Mouse (Mus musculus): Measurements from ENCODE around the gene Krtap9-5. TPM values are rescaled to one million over a fixed set of nuclear protein-coding genes. Genes with fewer than 3 reads are reported as not detected.

The Krtap9-5 gene
- polyA plus RNA-seq, 1 experiment from 2014 or later: not detected

DNA sequence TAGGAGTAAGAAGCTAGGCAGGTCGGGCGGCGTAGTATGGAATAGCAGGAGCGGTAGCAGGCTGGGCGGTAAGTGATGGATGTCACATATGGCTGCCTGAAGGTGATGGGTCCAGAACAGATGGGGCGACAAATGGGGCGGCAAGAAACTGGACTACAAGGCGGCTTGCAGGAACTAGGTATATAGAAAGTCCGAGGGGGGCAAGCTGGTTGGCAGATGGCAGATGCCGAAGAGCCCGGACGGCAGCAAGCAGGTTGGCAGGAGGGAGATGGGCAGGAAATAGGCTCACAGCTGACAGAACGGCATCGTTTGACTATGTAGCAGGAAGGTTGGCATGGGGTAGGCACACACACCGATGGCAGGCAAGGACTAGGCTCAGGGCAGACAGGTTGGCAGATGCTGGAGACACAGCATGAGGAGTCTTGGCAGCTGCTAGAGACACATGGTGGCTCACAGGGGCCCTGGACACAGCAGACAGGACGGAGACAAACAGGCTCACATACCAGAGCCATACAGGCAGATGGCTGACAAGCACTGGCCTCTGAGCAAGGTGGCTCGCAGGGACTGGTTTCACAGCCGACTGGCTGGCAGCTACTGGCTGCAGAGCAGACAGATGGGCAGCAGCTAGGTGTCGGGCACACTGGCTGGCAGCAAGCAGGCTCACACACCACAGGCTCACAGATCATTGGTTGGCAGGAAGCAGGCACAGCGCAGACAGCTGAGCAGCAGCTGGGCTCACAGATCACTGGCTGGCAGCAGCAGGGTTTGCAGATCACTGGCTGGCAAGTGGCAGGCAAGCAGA, 37.2 kb downstream of the Krtap9-5 start:
- no peaks in the 10 kb centered on the region for H3K4me1 ChIP-seq (ENCODE audit: insufficient read depth, low read length)
- no peaks in the 10 kb centered on the region for H3K9me3 ChIP-seq (ENCODE audit: low read length)
- no peaks in the 10 kb centered on the region for H3K27me3 ChIP-seq (ENCODE audit: insufficient read depth, low read length)
- no peak overlapping the region for H3K9ac ChIP-seq (replicated peaks; ENCODE audit: low read length)
- no peak overlapping the region for H3K4me2 ChIP-seq (replicated peaks; ENCODE audit: low read depth, low read length)
- no peak overlapping the region for H3K4me3 ChIP-seq (ENCODE audit: low read length)
- ATAC-seq (ENCODE audit: low FRiP score, low TSS enrichment): no peak
- no peak overlapping the region for H3K27ac ChIP-seq (ENCODE audit: low read length)
- WGBS: 75% methylated on average over 20 of the region's 20 CpGs
- no peaks in the 10 kb centered on the region for H3K36me3 ChIP-seq (ENCODE audit: insufficient read depth, low read length)

DNA sequence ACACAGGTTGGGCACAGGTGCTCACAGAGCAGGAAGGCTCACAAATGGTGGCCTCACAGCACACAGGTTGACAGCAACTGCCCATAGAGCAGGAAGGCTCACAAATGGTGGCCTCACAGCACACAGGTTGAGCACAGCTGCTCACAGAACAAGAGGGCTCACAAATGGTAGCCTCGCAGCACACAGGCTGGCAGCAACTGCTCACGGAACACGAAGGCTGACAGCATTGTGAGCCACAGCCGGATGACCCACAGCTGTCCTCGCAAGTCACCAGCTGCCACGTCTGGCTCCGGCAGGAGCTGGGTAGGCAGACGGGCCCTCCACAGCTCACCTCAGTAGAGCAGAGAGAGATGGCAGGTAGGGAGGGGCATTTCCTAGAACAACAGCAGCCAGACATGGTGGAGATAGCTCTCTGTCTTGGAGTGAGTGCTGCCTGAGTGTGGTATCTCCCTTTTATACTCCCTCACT, 37.9 kb downstream of the Krtap9-5 start, which contains the start of gene Krtap16-1:
Gene Krtap16-1 (minus strand): TSS at position 418 of the 468 bp plus-strand sequence.
- H3K36me3 ChIP-seq (ENCODE audit: insufficient read depth, low read length): no peaks in the 10 kb centered on the region
- no peak within 1 kb of the TSS for H3K27ac ChIP-seq (ENCODE audit: low read length)
- no peak within 1 kb of the TSS for H3K9ac ChIP-seq (replicated peaks; ENCODE audit: low read length)
- H3K4me3 ChIP-seq (ENCODE audit: low read length): no peak within 1 kb of the TSS
- WGBS: 66% methylated on average over 8 of the region's 8 CpGs
- ATAC-seq (ENCODE audit: low FRiP score, low TSS enrichment): no peak
- no peaks in the 10 kb centered on the region for H3K27me3 ChIP-seq (ENCODE audit: insufficient read depth, low read length)
- H3K9me3 ChIP-seq (ENCODE audit: low read length): no peaks in the 10 kb centered on the region
- H3K4me2 ChIP-seq (replicated peaks; ENCODE audit: low read depth, low read length): no peak within 1 kb of the TSS
- no peaks in the 10 kb centered on the region for H3K4me1 ChIP-seq (ENCODE audit: insufficient read depth, low read length)

DNA sequence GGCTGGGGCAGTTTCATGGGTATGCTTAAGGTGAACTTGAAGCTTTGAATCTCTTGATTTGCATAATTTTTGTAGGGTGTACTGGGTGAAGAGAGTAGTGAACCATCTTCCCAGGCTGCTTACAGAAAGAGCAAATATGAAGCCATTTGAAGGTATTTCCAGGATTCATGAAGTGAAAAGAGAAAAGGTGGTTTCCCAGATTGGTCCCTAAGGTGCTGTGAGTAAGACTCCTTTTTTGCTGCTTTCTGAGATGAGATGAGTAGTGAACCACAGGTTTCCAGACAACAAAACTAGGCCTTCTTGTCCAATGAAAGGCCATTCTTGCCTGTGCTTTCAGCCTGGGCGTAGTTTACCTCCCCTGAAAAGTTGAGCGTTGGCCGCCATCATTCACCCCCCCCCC, 40.3 kb downstream of the Krtap9-5 start:
- H3K4me3 ChIP-seq (ENCODE audit: low read length): no peak overlapping the region

DNA sequence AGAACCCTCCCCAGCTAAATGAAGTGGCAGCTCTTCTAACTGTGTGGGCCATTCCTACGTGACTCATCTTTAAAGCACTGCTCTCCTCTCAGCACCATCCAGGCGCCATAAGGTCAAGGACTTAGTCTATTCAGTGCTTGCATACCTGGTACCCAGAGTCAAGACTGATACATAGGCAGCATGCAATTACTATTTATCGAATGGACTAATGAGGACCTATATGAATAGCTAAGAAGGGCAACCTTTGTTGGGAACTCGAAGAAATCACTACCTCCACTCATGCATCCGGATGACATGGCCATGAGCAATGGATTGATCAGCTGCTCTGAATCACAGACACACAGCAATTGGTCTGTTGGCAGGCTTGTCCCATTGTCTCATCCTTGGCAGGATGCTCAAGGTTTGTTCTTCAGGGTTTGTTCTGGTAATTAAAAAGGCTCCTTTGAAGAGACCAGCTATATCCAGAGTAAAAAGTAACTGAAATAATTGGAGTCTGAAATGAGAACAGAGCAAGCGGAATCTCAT, 41.7 kb downstream of the Krtap9-5 start:
- Histone ChIP-seq H3K9ac (replicated peaks; ENCODE audit: low read length) (no peak overlapping the region), H3K4me3 (ENCODE audit: low read length) (no peak overlapping the region), H3K4me2 (replicated peaks; ENCODE audit: low read depth, low read length) (no peak overlapping the region), H3K27me3 (ENCODE audit: insufficient read depth, low read length) (peaks cover 9% of the 10 kb centered on the region), H3K4me1 (ENCODE audit: insufficient read depth, low read length) (peaks cover 7% of the 10 kb centered on the region; the same call in 1 of the 2 replicates), H3K27ac (ENCODE audit: low read length) (no peak overlapping the region), H3K9me3 (ENCODE audit: low read length) (no peaks in the 10 kb centered on the region), H3K36me3 (ENCODE audit: insufficient read depth, low read length) (no peaks in the 10 kb centered on the region)
- 83% methylated on average over 6 of the region's 6 CpGs for WGBS
- no peak for ATAC-seq (ENCODE audit: low FRiP score, low TSS enrichment)

More for the DNA sequence above, 40.3 kb downstream of the Krtap9-5 start:
- H3K4me2 ChIP-seq (replicated peaks; ENCODE audit: low read depth, low read length): no peak overlapping the region
- H3K27me3 ChIP-seq (ENCODE audit: insufficient read depth, low read length): no peaks in the 10 kb centered on the region; the same call in 1 of the 2 replicates
- no peaks in the 10 kb centered on the region for H3K36me3 ChIP-seq (ENCODE audit: insufficient read depth, low read length)
- H3K4me1 ChIP-seq (ENCODE audit: insufficient read depth, low read length): peaks cover 3% of the 10 kb centered on the region; the same call in 1 of the 2 replicates
- no peak for ATAC-seq (ENCODE audit: low FRiP score, low TSS enrichment)
- H3K27ac ChIP-seq (ENCODE audit: low read length): no peak overlapping the region
- WGBS: 93% methylated on average over 3 of the region's 3 CpGs
- no peak overlapping the region for H3K9ac ChIP-seq (replicated peaks; ENCODE audit: low read length)
- no peaks in the 10 kb centered on the region for H3K9me3 ChIP-seq (ENCODE audit: low read length)

DNA sequence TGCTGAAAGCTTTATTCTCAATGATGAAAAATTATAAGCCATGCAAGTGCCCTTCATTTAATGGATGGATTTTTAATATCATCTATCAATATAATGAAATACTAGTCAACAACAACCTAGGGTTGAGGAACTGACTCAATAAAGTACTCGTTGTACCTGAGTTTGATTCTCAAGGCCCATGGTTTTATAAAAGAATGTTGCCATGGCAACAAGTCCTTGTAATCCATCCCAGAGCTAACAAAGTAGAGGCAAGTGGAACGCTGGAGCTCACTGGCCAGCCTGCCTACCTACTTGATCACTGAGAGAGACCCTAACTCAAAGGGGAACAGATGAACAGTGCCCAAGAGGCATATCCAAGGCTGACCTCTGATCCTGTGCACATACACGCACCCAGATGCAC, 42.3 kb downstream of the Krtap9-5 start:
- no peak overlapping the region for H3K9ac ChIP-seq (replicated peaks; ENCODE audit: low read length)
- WGBS: 81% methylated on average over 3 of the region's 3 CpGs

DNA sequence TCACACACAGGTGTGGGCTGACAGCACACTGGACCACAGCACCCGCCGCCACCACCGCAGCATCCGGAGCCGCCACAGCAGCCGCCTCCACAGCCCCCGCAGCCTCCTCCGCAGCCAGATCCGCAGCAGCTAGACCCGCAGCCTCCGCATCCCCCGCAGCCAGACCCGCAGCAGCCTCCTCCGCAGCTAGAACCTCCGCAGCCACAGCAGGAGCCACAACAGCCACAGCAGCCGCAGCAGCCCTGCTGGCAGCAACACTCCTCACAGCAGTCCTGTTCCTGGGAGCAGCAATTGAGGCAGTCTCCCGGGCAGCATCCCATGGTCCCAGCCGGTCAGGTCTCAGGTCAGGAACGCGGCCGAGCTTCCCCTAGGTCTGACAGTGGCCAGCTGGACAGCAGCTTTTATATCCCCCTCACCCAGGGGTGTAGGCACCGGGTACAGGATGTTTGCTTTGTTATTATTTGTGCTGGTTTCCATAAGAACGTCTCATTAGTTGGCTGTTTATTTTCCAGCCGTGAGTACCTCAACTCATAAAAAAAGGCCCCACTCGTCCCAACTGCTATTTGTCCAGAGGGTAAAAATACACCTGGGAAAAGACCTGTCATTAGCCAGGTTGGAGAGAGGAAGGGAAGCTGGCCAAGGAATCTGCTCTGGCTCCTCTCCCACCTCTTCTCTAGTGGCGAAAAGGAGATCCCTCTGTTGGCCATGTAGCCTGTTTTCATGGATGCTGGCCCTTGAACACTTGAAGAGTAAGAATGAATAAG, 45.5 kb downstream of the Krtap9-5 start, which contains the start of gene Krtap17-1:
Gene Krtap17-1 (minus strand): TSS at position 375 of the 764 bp plus-strand sequence.
- H3K4me3 ChIP-seq (ENCODE audit: low read length): no peak within 1 kb of the TSS
- H3K27me3 ChIP-seq (ENCODE audit: insufficient read depth, low read length): peaks cover 14% of the 10 kb centered on the region
- H3K36me3 ChIP-seq (ENCODE audit: insufficient read depth, low read length): no peaks in the 10 kb centered on the region
- H3K27ac ChIP-seq (ENCODE audit: low read length): no peak within 1 kb of the TSS
- no peaks in the 10 kb centered on the region for H3K9me3 ChIP-seq (ENCODE audit: low read length)
- no peak within 1 kb of the TSS for H3K9ac ChIP-seq (replicated peaks; ENCODE audit: low read length)
- H3K4me2 ChIP-seq (replicated peaks; ENCODE audit: low read depth, low read length): peak within 1 kb of the TSS; percentile 20; the same call in 1 of the 2 replicates
- no peak for ATAC-seq (ENCODE audit: low FRiP score, low TSS enrichment)
- peaks cover 7% of the 10 kb centered on the region; the same call in 1 of the 2 replicates for H3K4me1 ChIP-seq (ENCODE audit: insufficient read depth, low read length)
- WGBS: 13% methylated on average over 26 of the region's 26 CpGs

More for the DNA sequence above, 42.3 kb downstream of the Krtap9-5 start:
- H3K4me3 ChIP-seq (ENCODE audit: low read length): no peak overlapping the region
- H3K4me2 ChIP-seq (replicated peaks; ENCODE audit: low read depth, low read length): no peak overlapping the region
- ATAC-seq (ENCODE audit: low FRiP score, low TSS enrichment): no peak
- H3K9me3 ChIP-seq (ENCODE audit: low read length): no peaks in the 10 kb centered on the region
- peaks cover 7% of the 10 kb centered on the region; the same call in 1 of the 2 replicates for H3K4me1 ChIP-seq (ENCODE audit: insufficient read depth, low read length)
- no peaks in the 10 kb centered on the region for H3K36me3 ChIP-seq (ENCODE audit: insufficient read depth, low read length)
- peaks cover 12% of the 10 kb centered on the region for H3K27me3 ChIP-seq (ENCODE audit: insufficient read depth, low read length)
- H3K27ac ChIP-seq (ENCODE audit: low read length): no peak overlapping the region

DNA sequence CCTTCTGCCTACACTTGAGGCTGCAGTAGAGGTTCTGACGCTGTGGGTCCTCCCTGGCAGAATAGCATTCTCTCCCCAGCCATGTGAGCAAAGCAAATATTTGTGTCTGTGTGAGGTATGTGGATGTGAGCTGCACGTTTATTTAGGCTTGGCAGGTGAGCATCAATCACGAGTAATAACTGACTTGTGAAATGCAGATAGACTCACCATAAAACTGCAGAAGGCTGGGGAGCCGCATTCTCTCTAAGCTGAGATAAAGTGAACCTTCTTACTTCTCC, 46.0 kb downstream of the Krtap9-5 start:
- no peak overlapping the region for H3K27ac ChIP-seq (ENCODE audit: low read length)
- peaks cover 7% of the 10 kb centered on the region; the same call in 1 of the 2 replicates for H3K4me1 ChIP-seq (ENCODE audit: insufficient read depth, low read length)
- H3K36me3 ChIP-seq (ENCODE audit: insufficient read depth, low read length): no peaks in the 10 kb centered on the region
- WGBS: 30% methylated on average over 4 of the region's 4 CpGs
- peaks cover 14% of the 10 kb centered on the region for H3K27me3 ChIP-seq (ENCODE audit: insufficient read depth, low read length)
- no peak overlapping the region for H3K4me3 ChIP-seq (ENCODE audit: low read length)
- H3K9ac ChIP-seq (replicated peaks; ENCODE audit: low read length): no peak overlapping the region
- no peak overlapping the region for H3K4me2 ChIP-seq (replicated peaks; ENCODE audit: low read depth, low read length)
- no peak for ATAC-seq (ENCODE audit: low FRiP score, low TSS enrichment)
- no peaks in the 10 kb centered on the region for H3K9me3 ChIP-seq (ENCODE audit: low read length)

DNA sequence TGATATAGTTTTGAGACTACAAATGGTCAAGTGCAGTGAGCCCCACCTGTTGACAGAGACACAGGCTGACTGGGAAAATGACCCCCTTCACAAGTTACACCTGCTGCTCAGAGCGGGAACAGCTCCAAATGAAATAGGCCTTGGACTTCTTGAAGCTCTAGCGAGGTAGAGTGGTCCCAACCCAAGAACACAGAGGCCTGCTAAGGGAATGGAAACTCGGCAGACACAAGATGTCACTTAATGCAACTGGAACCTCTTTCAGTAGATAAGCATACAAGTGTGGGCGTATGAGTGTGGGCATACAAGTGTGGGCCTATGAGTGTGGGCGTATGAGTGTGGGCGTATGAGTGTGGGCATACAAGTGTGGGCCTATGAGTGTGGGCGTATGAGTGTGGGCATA, 50.8 kb downstream of the Krtap9-5 start:
- H3K9me3 ChIP-seq (ENCODE audit: low read length): no peaks in the 10 kb centered on the region
- no peaks in the 10 kb centered on the region for H3K36me3 ChIP-seq (ENCODE audit: insufficient read depth, low read length)
- H3K9ac ChIP-seq (replicated peaks; ENCODE audit: low read length): no peak overlapping the region
- H3K27me3 ChIP-seq (ENCODE audit: insufficient read depth, low read length): peaks cover 10% of the 10 kb centered on the region
- no peak overlapping the region for H3K27ac ChIP-seq (ENCODE audit: low read length)
- 92% methylated on average over 7 of the region's 7 CpGs for WGBS
- ATAC-seq (ENCODE audit: low FRiP score, low TSS enrichment): no peak
- no peak overlapping the region for H3K4me2 ChIP-seq (replicated peaks; ENCODE audit: low read depth, low read length)
- H3K4me3 ChIP-seq (ENCODE audit: low read length): no peak overlapping the region
- H3K4me1 ChIP-seq (ENCODE audit: insufficient read depth, low read length): no peaks in the 10 kb centered on the region
